Mouse (Mus musculus) olfactory bulb, adult 2 months (tissue): ENCODE measurements around the gene Ppp6c. TPM values are rescaled to one million over a fixed set of nuclear protein-coding genes. Genes with fewer than 3 reads are reported as not detected.

ENCODE experiments used
- H3K27ac ChIP-seq: fragments of 200-500 bp; 2 replicates; pipeline ENCODE4 v1.5.1; 2012; ENCODE audit warnings: low read depth, low read length; ENCODE audit not compliant: insufficient read depth
- H3K4me1 ChIP-seq: fragments of 200-500 bp; 2 replicates; pipeline ENCODE4 v1.6.1; 2012; ENCODE audit warnings: low read length; ENCODE audit not compliant: control insufficient read depth, insufficient read depth
- H3K4me3 ChIP-seq: fragments of 200-500 bp; 2 replicates; pipeline ENCODE4 v1.5.1; 2012; ENCODE audit warnings: mild to moderate bottlenecking, low read depth, low read length, moderate library complexity; ENCODE audit not compliant: insufficient read depth
- CTCF ChIP-seq: fragments of 200-500 bp; IDR thresholded peaks from 2 replicates; pipeline ENCODE4 v1.5.1; 2012; ENCODE audit warnings: low read depth, mild to moderate bottlenecking, low read length, moderate library complexity; ENCODE audit not compliant: insufficient read depth
- POLR2A ChIP-seq: fragments of 200-500 bp; IDR thresholded peaks from 2 replicates; pipeline ENCODE4 v1.6.1; 2012; ENCODE audit warnings: mild to moderate bottlenecking, low read depth, low read length, moderate library complexity; ENCODE audit not compliant: insufficient read depth
- WGBS: fragments of 180-500 bp; shearing (Covaris S2); methylation state at CpG from one replicate; pipeline ENCODE4 v1.1.7; 2018; 5-methylcytosine and 5-hydroxymethylcytosine counted together
- polyA plus RNA-seq: library from polyadenylated mRNA; stranded (reverse); fragments of >200 nt; gene quantifications from 2 replicates; pipeline ENCODE4 v1.2.4, GENCODE M21; 2012; ENCODE audit warnings: low replicate concordance; ENCODE audit not compliant: missing spikeins, insufficient read depth, insufficient read length

Gene Ppp6c
- polyA plus RNA-seq, 1 experiment = not detected

GRCm38 (mm10) chr2:39210738-39211137 lies 15.5 kb downstream of the Ppp6c start:
- H3K4me3 ChIP-seq = no peak overlapping the region
- no peak overlapping the region for H3K27ac ChIP-seq
- 95% methylated on average over 4 of the region's 4 CpGs for WGBS
- TF ChIP-seq CTCF = no peak
- TF ChIP-seq POLR2A = no peak
- no peaks in the 10 kb centered on the region for H3K4me1 ChIP-seq

DNA sequence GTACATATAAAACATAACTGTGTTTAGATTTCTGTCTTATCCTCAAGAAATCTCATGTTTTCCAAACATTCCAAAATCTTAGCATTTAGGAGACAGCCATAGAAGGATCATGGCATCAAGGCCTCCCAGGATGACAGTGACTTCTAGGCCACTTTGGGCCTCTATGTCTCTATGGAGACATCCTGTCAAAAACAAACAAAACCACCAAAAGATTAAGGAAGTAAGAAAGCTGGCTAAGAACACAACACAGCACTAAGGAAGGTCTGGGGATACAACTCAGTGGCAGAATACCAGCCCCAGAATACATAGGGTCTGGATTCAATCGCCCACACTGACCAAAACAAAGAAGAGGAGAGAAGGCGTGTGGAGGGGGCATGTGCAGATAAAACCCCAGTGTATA lies 22.9 kb downstream of the Ppp6c start:
- Histone ChIP-seq H3K4me3 (no peak overlapping the region), H3K27ac (no peak overlapping the region), H3K4me1 (no peaks in the 10 kb centered on the region)
- TF ChIP-seq POLR2A = no peak
- no peak for TF ChIP-seq CTCF
- 95% methylated on average over 2 of the region's 2 CpGs for WGBS

- Histone ChIP-seq H3K4me3 (no peak overlapping the region), H3K4me1 (peaks cover 3% of the 10 kb centered on the region; the same call in 1 of the 2 replicates), H3K27ac (no peak overlapping the region)
- no peak for TF ChIP-seq CTCF
- no peak for TF ChIP-seq POLR2A
- 86% methylated on average over 2 of the region's 2 CpGs for WGBS
These were observed 31.4 kb downstream of the Ppp6c start for GRCm38 (mm10) chr2:39194809-39195208.

GRCm38 (mm10) chr2:39190561-39191056 lies 35.6 kb downstream of the Ppp6c start, which contains the start of gene Scai:
Gene Scai (minus strand): TSS chr2:39190734.
- Histone ChIP-seq H3K27ac (no peak within 1 kb of the TSS), H3K4me3 (peak within 1 kb of the TSS; percentile 70), H3K4me1 (peaks cover 7% of the 10 kb centered on the region; the same call in 1 of the 2 replicates)
- WGBS = under 1% methylated on average over 41 of the region's 41 CpGs
- peak; percentile 75 for TF ChIP-seq POLR2A
- no peak for TF ChIP-seq CTCF

- no peak for TF ChIP-seq CTCF
- TF ChIP-seq POLR2A = no peak
- H3K4me3 ChIP-seq = peak overlapping the region; percentile 70
- H3K4me1 ChIP-seq = peaks cover 7% of the 10 kb centered on the region; the same call in 1 of the 2 replicates
- WGBS = under 1% methylated on average over 38 of the region's 39 CpGs
- H3K27ac ChIP-seq = no peak overlapping the region
These were observed 36.2 kb downstream of the Ppp6c start for GRCm38 (mm10) chr2:39189961-39190560.

- WGBS = 90% methylated on average over 3 of the region's 3 CpGs
- Histone ChIP-seq H3K4me3 (no peak overlapping the region), H3K27ac (no peak overlapping the region), H3K4me1 (peaks cover 7% of the 10 kb centered on the region; the same call in 1 of the 2 replicates)
- TF ChIP-seq CTCF (no peak), POLR2A (no peak)
These were observed 40.3 kb downstream of the Ppp6c start for GRCm38 (mm10) chr2:39185942-39186341.

- Histone ChIP-seq H3K4me3 (no peak overlapping the region), H3K27ac (no peak overlapping the region), H3K4me1 (peaks cover under 1% of the 10 kb centered on the region; the same call in 1 of the 2 replicates)
- TF ChIP-seq CTCF (no peak), POLR2A (no peak)
- 95% methylated on average over 2 of the region's 2 CpGs for WGBS
These were observed 42.7 kb downstream of the Ppp6c start for GRCm38 (mm10) chr2:39183587-39183986.

- Histone ChIP-seq H3K27ac (no peak overlapping the region), H3K4me3 (no peak overlapping the region), H3K4me1 (no peaks in the 10 kb centered on the region)
- TF ChIP-seq POLR2A (no peak), CTCF (no peak)
- WGBS = 98% methylated on average over 1 of the region's 1 CpGs
These were observed 65.3 kb downstream of the Ppp6c start for GRCm38 (mm10) chr2:39160996-39161395.

- no peak overlapping the region for H3K4me3 ChIP-seq
- 76% methylated on average over 1 of the region's 1 CpGs for WGBS
- peaks cover 3% of the 10 kb centered on the region; the same call in 1 of the 2 replicates for H3K4me1 ChIP-seq
- no peak for TF ChIP-seq POLR2A
- TF ChIP-seq CTCF = no peak
- H3K27ac ChIP-seq = no peak overlapping the region
These were observed 68.3 kb downstream of the Ppp6c start for GRCm38 (mm10) chr2:39157916-39158315.

DNA sequence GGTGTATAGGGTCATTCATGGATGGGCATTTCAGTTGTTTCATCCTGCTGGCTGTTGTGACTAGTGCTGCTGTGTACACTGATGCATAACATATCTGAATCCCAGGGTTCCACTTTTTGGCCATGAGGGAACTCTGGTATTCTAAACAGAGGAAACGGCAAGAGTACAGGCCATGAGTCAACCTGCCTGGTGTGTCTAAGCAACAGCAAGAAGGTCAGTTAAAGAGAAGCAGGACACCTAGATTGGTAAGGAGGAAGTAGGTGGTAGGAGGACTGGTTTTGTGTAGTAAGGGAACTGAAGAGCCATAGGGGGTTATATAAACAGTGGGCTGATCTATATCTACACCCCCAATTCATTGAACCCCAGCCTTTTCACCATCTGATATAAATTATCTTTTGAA lies 69.4 kb downstream of the Ppp6c start:
- H3K4me1 ChIP-seq = peaks cover 3% of the 10 kb centered on the region; the same call in 1 of the 2 replicates
- TF ChIP-seq POLR2A = no peak
- TF ChIP-seq CTCF = no peak
- H3K27ac ChIP-seq = no peak overlapping the region
- H3K4me3 ChIP-seq = no peak overlapping the region
- 97% methylated on average over 1 of the region's 1 CpGs for WGBS
